9 mouse cellular contexts compared by ENCODE assay signal in the genomic region with DNA sequence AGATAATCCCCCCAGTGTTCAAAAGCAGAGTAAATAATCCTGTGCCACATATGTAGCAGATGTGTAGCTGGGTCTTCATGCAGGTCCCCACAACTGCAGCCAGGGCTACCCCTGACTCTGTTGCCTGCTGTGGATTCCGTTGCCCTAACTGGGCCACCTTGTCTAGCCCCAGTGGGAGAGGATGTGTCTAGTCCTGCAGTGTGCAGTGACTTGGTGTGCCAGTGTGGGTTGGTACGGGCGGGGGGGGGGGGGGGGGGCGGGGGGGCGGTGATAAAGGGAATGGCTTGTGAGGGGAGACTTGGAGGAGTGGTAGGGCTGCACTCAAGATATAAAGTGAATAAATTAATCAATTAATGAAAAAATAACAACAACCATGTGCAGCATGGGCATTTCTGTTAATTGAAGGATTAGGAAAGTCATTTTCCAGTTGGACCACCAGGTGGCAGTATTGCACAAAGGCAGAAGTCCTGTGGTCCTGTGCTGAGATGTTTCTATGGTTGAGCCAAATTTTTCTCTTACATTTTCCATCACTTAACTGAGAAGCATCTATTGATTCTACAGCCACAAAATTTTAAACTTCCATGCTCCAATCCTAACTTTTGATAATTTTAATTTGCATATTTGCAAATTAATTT. TPM values are rescaled to one million over a fixed set of nuclear protein-coding genes. Genes with fewer than 3 reads are reported as not detected.
A peak's percentile ranks its signal among the peaks of the same experiment; 100 is the strongest.
DNase-seq lines count a peak whose midpoint lies in the region; ATAC-seq lines count a peak whose summit lies in the region.
"Had no signal": no experiment of that assay in that cellular context is flagged by ENCODE, and none has a peak within 500 bp of the region (broad histone marks: within the 10 kb centered on the region; RNA-seq: fewer than 3 reads in every experiment).

No protein-coding gene starts in this region.

- H3K27me3 ChIP-seq in hindbrain, embryonic 15.5 days: no peaks in the 10 kb centered on the region
- no peaks in the 10 kb centered on the region for H3K27me3 ChIP-seq in limb, embryonic 13.5 days
- H3K27me3 ChIP-seq in neural tube, embryonic 15.5 days (replicated peaks): peaks cover 5% of the 10 kb centered on the region; the same call in 1 of the 2 replicates

- peak; percentile 75 for ATAC-seq in hindbrain, embryonic 15.5 days (ENCODE audit: low FRiP score, low read depth)
- peak; percentile 66; the same call in 1 of the 2 replicates for ATAC-seq in limb, embryonic 13.5 days (ENCODE audit: low FRiP score, low read depth)
- ATAC-seq in neural tube, embryonic 15.5 days (ENCODE audit: low FRiP score): peak; percentile 66

- H3K27ac ChIP-seq in hindbrain, embryonic 15.5 days (replicated peaks): no peak overlapping the region
- no peak overlapping the region for H3K27ac ChIP-seq in limb, embryonic 13.5 days
- no peak overlapping the region for H3K27ac ChIP-seq in neural tube, embryonic 15.5 days (replicated peaks)

- no peaks in the 10 kb centered on the region for H3K36me3 ChIP-seq in hindbrain, embryonic 15.5 days
- peaks cover 4% of the 10 kb centered on the region; the same call in 1 of the 2 replicates for H3K36me3 ChIP-seq in limb, embryonic 13.5 days
- H3K36me3 ChIP-seq in neural tube, embryonic 15.5 days: no peaks in the 10 kb centered on the region

- H3K9ac ChIP-seq in hindbrain, embryonic 15.5 days: no peak overlapping the region
- H3K9ac ChIP-seq in limb, embryonic 13.5 days: no peak overlapping the region
- no peak overlapping the region for H3K9ac ChIP-seq in neural tube, embryonic 15.5 days (replicated peaks)

- intact Hi-C loops in left cerebral cortex, postnatal 36 days (cut with DNase I): loop anchor here (5.0 kb wide), 1 partner anchor 215 kb away; no protein-coding TSS in a partner anchor

- H3K4me2 ChIP-seq in hindbrain, embryonic 15.5 days: no peak overlapping the region
- H3K4me2 ChIP-seq in limb, embryonic 13.5 days (replicated peaks): no peak overlapping the region
- no peak overlapping the region for H3K4me2 ChIP-seq in neural tube, embryonic 15.5 days

- WGBS in hindbrain, embryonic 15.5 days: 42% methylated on average over 5 of the region's 5 CpGs
- 8% methylated on average over 3 of the region's 5 CpGs for WGBS in limb, embryonic 13.5 days
- WGBS in neural tube, embryonic 15.5 days: 50% methylated on average over 4 of the region's 5 CpGs

- peak; percentile 28 to 61 for DNase-seq in left cerebral cortex, adult 18-20 months (ENCODE audit: low spot score in 2 of 2)
- DNase-seq in left cerebral cortex, postnatal 36 days (ENCODE audit: low spot score in 2 of 2): no peak
- DNase-seq in NIH3T3 (ENCODE audit: low read depth): peak; percentile 82
- peak; percentile 32 to 34 for DNase-seq in cerebellum, postnatal 36 days
- no peak for DNase-seq in ovary, postnatal 36 days (ENCODE audit: low spot score)

- no peak overlapping the region for H3K4me3 ChIP-seq in hindbrain, embryonic 15.5 days
- no peak overlapping the region for H3K4me3 ChIP-seq in limb, embryonic 13.5 days
- H3K4me3 ChIP-seq in neural tube, embryonic 15.5 days (replicated peaks): no peak overlapping the region
- H3K4me3 ChIP-seq: erythroblast, embryonic 14.5 days had no signal

- H3K4me1 ChIP-seq in hindbrain, embryonic 15.5 days (replicated peaks): no peaks in the 10 kb centered on the region
- H3K4me1 ChIP-seq in limb, embryonic 13.5 days: no peaks in the 10 kb centered on the region
- no peaks in the 10 kb centered on the region for H3K4me1 ChIP-seq in neural tube, embryonic 15.5 days

- H3K9me3 ChIP-seq in hindbrain, embryonic 15.5 days: no peaks in the 10 kb centered on the region
- no peaks in the 10 kb centered on the region for H3K9me3 ChIP-seq in limb, embryonic 13.5 days
- no peaks in the 10 kb centered on the region for H3K9me3 ChIP-seq in neural tube, embryonic 15.5 days (replicated peaks)

RNA-seq across cellular contexts. Expression of a gene that starts 21.7 kb away (rescaled TPM):
- total RNA-seq in left cerebral cortex, adult 18-20 months (2021): 1 to 10 TPM in 1 of 2 experiments, under 1 TPM in 1; 0.88 to 1.0 TPM
- total RNA-seq in left cerebral cortex, postnatal 36 days (2021): 1 to 10 TPM in 1 of 2 experiments, under 1 TPM in 1; 1.00 to 1.2 TPM
- polyA plus RNA-seq in hindbrain, embryonic 15.5 days (2015; fragmentation: Nextera tagmentation; extraction: Ambion mirVana): 33.2 and 35.3 TPM in 2 replicates
- polyA plus RNA-seq in limb, embryonic 13.5 days (2015; fragmentation: Nextera tagmentation; extraction: Ambion mirVana): 18.9 and 19.8 TPM in 2 replicates
- 17.3 and 17.9 TPM in 2 replicates for polyA plus RNA-seq in neural tube, embryonic 15.5 days (2015; fragmentation: Nextera tagmentation; extraction: Ambion mirVana)
- polyA plus RNA-seq: erythroblast, embryonic 14.5 days had no signal

RNA-seq across cellular contexts. Expression of a gene that starts 22.7 kb away (rescaled TPM):
- total RNA-seq in left cerebral cortex, adult 18-20 months (2021): not detected
- not detected for total RNA-seq in left cerebral cortex, postnatal 36 days (2021)
- polyA plus RNA-seq in hindbrain, embryonic 15.5 days (2015; fragmentation: Nextera tagmentation; extraction: Ambion mirVana): not detected in 2 replicates
- not detected in 2 replicates for polyA plus RNA-seq in limb, embryonic 13.5 days (2015; fragmentation: Nextera tagmentation; extraction: Ambion mirVana)
- not detected in 2 replicates for polyA plus RNA-seq in neural tube, embryonic 15.5 days (2015; fragmentation: Nextera tagmentation; extraction: Ambion mirVana)
- polyA plus RNA-seq: erythroblast, embryonic 14.5 days had no signal

Comparison
In these comparisons a context has a peak if more than half of its experiments do, and no peak if none do; other contexts are left out.
1. DNase-seq: peak in left cerebral cortex, adult 18-20 months (2 of 2), NIH3T3 (single experiment) and cerebellum, postnatal 36 days (2 of 2); none in left cerebral cortex, postnatal 36 days (0 of 2) and ovary, postnatal 36 days (single experiment).
2. Peak in every context shown above with its lines, with median percentiles within 50 percentile points of each other: ATAC-seq.